Mouse (Mus musculus) 416B (cell line): ENCODE measurements around the gene Olfr798.

ENCODE experiments used
- DNase-seq: peaks from one replicate; pipeline ENCODE4 v3.0.0; 2011; ENCODE audit warnings: low read depth

Gene Olfr798

GRCm38 (mm10) chr10:129627834-129628233 is at the start of gene Olfr798:
TSS of gene Olfr798 (minus strand) at chr10:129627934.
- no peak for DNase-seq

- no peak for DNase-seq
These were observed 46.0 kb upstream of the Olfr798 start, which contains the start of gene Olfr801 for GRCm38 (mm10) chr10:129673765-129674164. TSS of gene Olfr801 (minus strand) at chr10:129673865.

- DNase-seq: no peak
These were observed 29.7 kb upstream of the Olfr798 start, which contains the start of gene Olfr800 for GRCm38 (mm10) chr10:129657394-129657793. TSS of gene Olfr800 (plus strand) at chr10:129657694.

- no peak for DNase-seq
These were observed 24.0 kb upstream of the Olfr798 start for GRCm38 (mm10) chr10:129651763-129652162.

GRCm38 (mm10) chr10:129637184-129637583 is 9.4 kb upstream of the Olfr798 start, which contains the start of gene Olfr799:
TSS of gene Olfr799 (plus strand) at chr10:129637484.
- DNase-seq: no peak

GRCm38 (mm10) chr10:129623251-129623650 is 4.5 kb downstream of the Olfr798 start:
- DNase-seq: no peak

- DNase-seq: no peak
These were observed 6.0 kb downstream of the Olfr798 start for GRCm38 (mm10) chr10:129621724-129622123.

- no peak for DNase-seq
These were observed 15.3 kb downstream of the Olfr798 start, which contains the start of gene Olfr796 for GRCm38 (mm10) chr10:129612470-129612869. TSS of gene Olfr796 (minus strand) at chr10:129612570.

- DNase-seq: no peak
These were observed 50.7 kb downstream of the Olfr798 start for GRCm38 (mm10) chr10:129577066-129577465.
